Mouse (Mus musculus) erythroblast, embryonic 14.5 days (primary cell): ENCODE measurements around the gene Atg4d.

Experiments used
- GATA1 ChIP-seq: IDR thresholded peaks from 2 replicates; pipeline ENCODE4 v1.6.1; 2012; ENCODE audit warnings: low read length, inconsistent platforms, mixed read lengths
- TAL1 ChIP-seq: IDR thresholded peaks from 3 replicates; pipeline ENCODE4 v1.6.1; 2012; ENCODE audit warnings: low read length, inconsistent platforms, mixed read lengths

DNA sequence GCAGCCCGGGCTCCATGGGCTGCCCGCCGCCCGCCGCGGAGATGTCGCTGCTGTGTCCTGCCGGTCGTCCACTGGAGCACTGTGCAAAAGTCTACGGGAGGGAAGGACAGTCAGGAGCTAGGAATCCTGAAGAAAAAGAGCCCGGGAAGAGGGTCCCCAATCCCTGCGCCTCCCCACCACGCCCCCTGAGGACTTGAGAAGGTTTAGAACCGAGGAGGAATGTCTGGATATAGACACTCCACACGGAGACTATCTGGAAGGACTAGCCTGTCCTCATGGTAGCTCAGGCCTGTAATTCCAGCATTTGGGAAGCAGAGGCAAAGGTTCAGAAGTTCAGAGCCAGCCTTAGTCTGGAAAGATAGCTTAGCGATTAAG, 20.0 kb upstream of the Atg4d start:
- TF ChIP-seq GATA1: no peak
- TF ChIP-seq TAL1: no peak
